Mouse (Mus musculus): ENCODE measurements around the gene Pfn3.

DNA sequence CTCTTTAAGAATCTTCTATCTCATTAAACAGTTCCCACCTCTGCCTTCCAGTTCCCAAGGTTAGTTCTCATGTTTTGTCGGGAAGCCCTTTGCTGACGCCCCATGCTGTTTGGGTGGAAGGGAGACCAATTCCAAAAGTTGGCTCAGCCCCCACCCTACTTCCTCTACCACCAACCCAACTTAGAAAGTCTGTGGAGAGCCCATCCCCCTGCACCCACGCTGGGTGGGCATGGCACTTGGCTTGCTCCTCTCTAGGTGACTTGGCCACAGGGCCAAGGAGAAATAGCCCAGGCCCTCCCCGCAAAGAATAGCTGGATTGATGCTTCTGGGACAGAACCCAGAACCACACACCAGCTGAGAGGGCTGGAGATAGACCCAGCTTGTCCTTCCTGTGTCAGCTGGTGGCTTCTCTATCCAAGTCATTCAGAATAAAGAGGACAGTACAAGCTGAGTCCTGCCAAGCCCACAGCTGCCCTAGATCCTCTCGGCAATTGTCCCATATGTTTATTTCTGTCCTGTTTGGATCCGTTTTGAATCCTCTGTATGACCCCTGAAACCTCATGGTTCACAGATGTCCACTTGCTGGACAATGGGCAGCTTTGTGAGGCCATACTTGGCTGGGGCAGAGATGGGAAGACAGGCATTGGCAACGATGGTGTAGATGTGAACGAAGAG, 43.9 kb downstream of the Pfn3 start:
- TF ChIP-seq E2F4 (IDR thresholded peaks at IDR 0.05; ENCODE audit: insufficient replicate concordance, low read depth, low read length): no peak
- no peak for TF ChIP-seq BHLHE40 (IDR thresholded peaks at IDR 0.05; ENCODE audit: low read depth, low read length)
- no peak for TF ChIP-seq RCOR1 (conservative IDR thresholded peaks at IDR 0.05; ENCODE audit: low read depth, low read length)
- TF ChIP-seq ZNF384 (IDR thresholded peaks at IDR 0.05; ENCODE audit: low read depth, low read length): no peak
- no peak for TF ChIP-seq MAZ (IDR thresholded peaks at IDR 0.05; ENCODE audit: low read depth, low read length)
- no peak for TF ChIP-seq MXI1 (IDR thresholded peaks at IDR 0.05; ENCODE audit: low read depth, low read length)
- no peak for TF ChIP-seq ZC3H11A (IDR thresholded peaks at IDR 0.05; ENCODE audit: low read depth, low read length)
- no peak for TF ChIP-seq CTCF (conservative IDR thresholded peaks at IDR 0.05 in 1 of 2, IDR thresholded peaks at IDR 0.05 in 1 of 2; ENCODE audit: low read depth in 2 of 2, low read length in 2 of 2)
- no peak for TF ChIP-seq ETS1 (conservative IDR thresholded peaks at IDR 0.05; ENCODE audit: low read depth, low read length)
- TF ChIP-seq JUN (IDR thresholded peaks at IDR 0.05; ENCODE audit: insufficient read depth, low read depth, low read length): no peak

Measured in CH12.LX (cell line).